In genomic region chr9:48916011-48916788, GRCm38 (mm10) we compare ENCODE assay signal across 16 mouse cellular contexts. TPM values are rescaled to one million over a fixed set of nuclear protein-coding genes. Genes with fewer than 3 reads are reported as not detected.
A peak's percentile ranks its signal among the peaks of the same experiment; 100 is the strongest.
DNase-seq lines count a peak whose midpoint lies in the region; ATAC-seq lines count a peak whose summit lies in the region.
"Had no signal": no experiment of that assay in that cellular context is flagged by ENCODE, and none has a peak within 500 bp of the region (broad histone marks: within the 10 kb centered on the region; RNA-seq: fewer than 3 reads in every experiment).

No protein-coding gene starts in this region.

- no peak overlapping the region for H3K9ac ChIP-seq in neural tube, embryonic 13.5 days
- H3K9ac ChIP-seq in hindbrain, embryonic 12.5 days: no peak overlapping the region
- H3K9ac ChIP-seq: stomach, embryonic 15.5 days had no signal

- no peaks in the 10 kb centered on the region for H3K36me3 ChIP-seq in neural tube, embryonic 13.5 days
- no peaks in the 10 kb centered on the region for H3K36me3 ChIP-seq in hindbrain, embryonic 12.5 days
- H3K36me3 ChIP-seq: stomach, embryonic 15.5 days had no signal

- H3K27ac ChIP-seq in neural tube, embryonic 13.5 days (replicated peaks): peak overlapping the region; percentile 72
- peak overlapping the region; percentile 9 for H3K27ac ChIP-seq in hindbrain, embryonic 12.5 days
- H3K27ac ChIP-seq: stomach, embryonic 15.5 days had no signal

- WGBS in neural tube, embryonic 13.5 days: 56% methylated on average over 18 of the region's 18 CpGs
- WGBS in hindbrain, embryonic 12.5 days: 71% methylated on average over 18 of the region's 18 CpGs

- peaks cover 7% of the 10 kb centered on the region; the same call in 1 of the 2 replicates for H3K4me1 ChIP-seq in neural tube, embryonic 13.5 days (replicated peaks)
- peaks cover 6% of the 10 kb centered on the region; the same call in 1 of the 2 replicates for H3K4me1 ChIP-seq in hindbrain, embryonic 12.5 days

- no peaks in the 10 kb centered on the region for H3K9me3 ChIP-seq in neural tube, embryonic 13.5 days
- no peaks in the 10 kb centered on the region for H3K9me3 ChIP-seq in hindbrain, embryonic 12.5 days (replicated peaks)
- H3K9me3 ChIP-seq: stomach, embryonic 15.5 days had no signal

- H3K4me2 ChIP-seq in neural tube, embryonic 13.5 days: no peak overlapping the region
- no peak overlapping the region for H3K4me2 ChIP-seq in hindbrain, embryonic 12.5 days (replicated peaks)
- H3K4me2 ChIP-seq: stomach, embryonic 15.5 days had no signal

- DNase-seq in cerebellum, postnatal 10 days: peak; percentile 79 to 87
- no peak for DNase-seq in cerebellum, adult 11 months
- DNase-seq in neural tube, embryonic 10.5 days (ENCODE audit: extremely low spot score, low spot score): no peak
- DNase-seq in retina, embryonic 14.5 days (ENCODE audit: low spot score): peak; percentile 8
- DNase-seq in layer of hippocampus, adult 9-11 months: no peak
- DNase-seq: cerebellum, adult 11-12 months; gastrocnemius, postnatal 14 days; heart, postnatal 14 days; lung, postnatal 10 days had no signal

- peak; percentile 40; the same call in 1 of the 2 replicates for ATAC-seq in neural tube, embryonic 13.5 days (ENCODE audit: low read depth)
- peak; percentile 63; the same call in 1 of the 2 replicates for ATAC-seq in hindbrain, embryonic 12.5 days (ENCODE audit: low FRiP score)
- no peak for ATAC-seq in megakaryocyte progenitor cell, adult 5-6 weeks (replicated peaks; ENCODE audit: poor library complexity)

- no peaks in the 10 kb centered on the region for H3K27me3 ChIP-seq in neural tube, embryonic 13.5 days
- H3K27me3 ChIP-seq in hindbrain, embryonic 12.5 days: no peaks in the 10 kb centered on the region
- H3K27me3 ChIP-seq: stomach, embryonic 15.5 days had no signal

- H3K4me3 ChIP-seq in neural tube, embryonic 13.5 days: no peak overlapping the region
- no peak overlapping the region for H3K4me3 ChIP-seq in hindbrain, embryonic 12.5 days
- H3K4me3 ChIP-seq: stomach, embryonic 15.5 days had no signal

RNA-seq across cellular contexts. Expression of gene Htr3a, which starts 5.3 kb away (rescaled TPM):
- polyA plus RNA-seq in neural tube, embryonic 13.5 days (2015; fragmentation: Nextera tagmentation; extraction: Ambion mirVana): 6.5 and 9.9 TPM in 2 replicates
- 2.3 and 2.4 TPM in 2 replicates for polyA plus RNA-seq in hindbrain, embryonic 12.5 days (2016; fragmentation: Nextera tagmentation; extraction: Ambion mirVana)
- not detected in 2 replicates for total RNA-seq in megakaryocyte progenitor cell, adult 5-6 weeks (2015)
- total RNA-seq in megakaryocyte progenitor cell, adult 5-6 weeks (2017): not detected in 2 replicates
- total RNA-seq: gastrocnemius, postnatal 14 days; heart, postnatal 14 days; liver, adult 2 months; MEL had no signal
- polyA plus RNA-seq: liver, adult 2 months had no signal

RNA-seq across cellular contexts. Expression of gene Htr3b, which starts 48.6 kb away (rescaled TPM):
- polyA plus RNA-seq in neural tube, embryonic 13.5 days (2015; fragmentation: Nextera tagmentation; extraction: Ambion mirVana): 0.99 and 2.5 TPM in 2 replicates
- polyA plus RNA-seq in hindbrain, embryonic 12.5 days (2016; fragmentation: Nextera tagmentation; extraction: Ambion mirVana): 0.22 TPM in 1 of 2 replicates, not detected in the other
- total RNA-seq in megakaryocyte progenitor cell, adult 5-6 weeks (2015): not detected in 2 replicates
- not detected in 2 replicates for total RNA-seq in megakaryocyte progenitor cell, adult 5-6 weeks (2017)
- total RNA-seq: gastrocnemius, postnatal 14 days; heart, postnatal 14 days; liver, adult 2 months; MEL had no signal
- polyA plus RNA-seq: kidney, embryonic 14.5 days; liver, adult 2 months had no signal

Comparison
In these comparisons a context has a peak if more than half of its experiments do, and no peak if none do; other contexts are left out.
1. DNase-seq: peak in cerebellum, postnatal 10 days (2 of 2) and retina, embryonic 14.5 days (single experiment); none in cerebellum, adult 11 months (single experiment), neural tube, embryonic 10.5 days (single experiment) and layer of hippocampus, adult 9-11 months (single experiment).